Mouse (Mus musculus) 3T3-L1 (cell line): ENCODE measurements around the gene Oosp1.

Source experiments
- DNase-seq: peaks from one replicate; pipeline ENCODE4 v3.0.0-alpha.2; 2015; ENCODE audit warnings: low read depth, low spot score

The Oosp1 gene

GRCm38 (mm10) chr19:11623551-11623950 lies 67.4 kb downstream of the Oosp1 start, which contains the start of gene Ms4a2:
Gene Ms4a2 (minus strand): TSS chr19:11623719.
- DNase-seq, result no peak

DNA sequence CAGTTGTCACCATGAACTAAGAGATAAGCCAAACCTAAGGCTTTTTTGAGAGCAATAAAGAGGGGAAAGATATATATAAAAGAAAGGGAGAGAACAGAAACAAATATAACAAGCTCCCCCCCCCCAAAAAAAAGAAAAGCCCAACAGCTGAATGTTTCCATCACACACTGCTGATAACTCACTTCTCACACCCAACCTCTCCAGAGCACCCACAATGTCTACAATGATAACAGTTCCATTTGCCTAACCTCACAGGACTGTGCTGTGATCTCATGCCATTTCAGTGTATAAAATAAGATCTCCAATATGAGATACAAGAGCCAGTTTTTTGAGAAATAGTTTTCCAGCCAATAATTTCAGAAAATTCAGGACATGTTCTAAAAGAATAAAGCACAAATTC lies 73.0 kb downstream of the Oosp1 start:
- no peak for DNase-seq
